Mouse (Mus musculus) heart, postnatal 10 days (tissue): ENCODE data around the gene Bloc1s3. TPM values are rescaled to one million over a fixed set of nuclear protein-coding genes. Genes with fewer than 3 reads are reported as not detected.

ENCODE experiments used
- DNase-seq, 2 experiments: peaks; one replicate each; pipeline ENCODE4 v3.0.0; 2021
- intact Hi-C: fragments of 180-260 bp; cut with DNase I; formaldehyde crosslinking; loops from one replicate; pipeline ENCODE4 v1.15.1; 2025
- total RNA-seq, 2 experiments: library from RNA; stranded (reverse); gene quantifications; 2 replicates each; pipeline ENCODE4 v1.2.3; 2021

Gene Bloc1s3
- total RNA-seq, 2 experiments from 2014 or later: 2.3 to 3.2 TPM

- DNase-seq: no peak
- intact Hi-C loops: no loop called here
Observed at GRCm38 (mm10) chr7:19486549-19486948, 21.6 kb downstream of the Bloc1s3 start.

DNA sequence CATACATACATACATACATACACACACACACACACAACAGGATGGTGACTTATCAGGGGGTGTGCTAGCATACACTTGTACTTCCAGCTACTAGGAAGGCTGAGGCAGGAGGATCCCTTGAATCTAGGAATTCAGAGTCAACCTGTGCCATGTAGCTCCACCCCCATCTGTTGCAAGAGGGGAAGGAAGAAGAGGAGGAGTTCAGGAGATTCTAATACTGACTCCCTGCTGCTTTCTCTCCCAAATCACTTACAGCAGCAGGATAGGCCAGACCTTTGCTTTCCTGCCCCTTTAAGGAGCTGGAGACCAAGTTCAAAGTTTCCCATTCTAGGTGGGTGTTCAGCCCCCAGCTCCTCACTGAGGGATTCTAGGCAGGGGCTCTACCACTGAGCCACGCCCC, 22.7 kb downstream of the Bloc1s3 start:
- no peak for DNase-seq
- intact Hi-C loops: no loop called here

GRCm38 (mm10) chr7:19483281-19483680, 24.9 kb downstream of the Bloc1s3 start:
- intact Hi-C loops: no loop called here
- DNase-seq: no peak

DNA sequence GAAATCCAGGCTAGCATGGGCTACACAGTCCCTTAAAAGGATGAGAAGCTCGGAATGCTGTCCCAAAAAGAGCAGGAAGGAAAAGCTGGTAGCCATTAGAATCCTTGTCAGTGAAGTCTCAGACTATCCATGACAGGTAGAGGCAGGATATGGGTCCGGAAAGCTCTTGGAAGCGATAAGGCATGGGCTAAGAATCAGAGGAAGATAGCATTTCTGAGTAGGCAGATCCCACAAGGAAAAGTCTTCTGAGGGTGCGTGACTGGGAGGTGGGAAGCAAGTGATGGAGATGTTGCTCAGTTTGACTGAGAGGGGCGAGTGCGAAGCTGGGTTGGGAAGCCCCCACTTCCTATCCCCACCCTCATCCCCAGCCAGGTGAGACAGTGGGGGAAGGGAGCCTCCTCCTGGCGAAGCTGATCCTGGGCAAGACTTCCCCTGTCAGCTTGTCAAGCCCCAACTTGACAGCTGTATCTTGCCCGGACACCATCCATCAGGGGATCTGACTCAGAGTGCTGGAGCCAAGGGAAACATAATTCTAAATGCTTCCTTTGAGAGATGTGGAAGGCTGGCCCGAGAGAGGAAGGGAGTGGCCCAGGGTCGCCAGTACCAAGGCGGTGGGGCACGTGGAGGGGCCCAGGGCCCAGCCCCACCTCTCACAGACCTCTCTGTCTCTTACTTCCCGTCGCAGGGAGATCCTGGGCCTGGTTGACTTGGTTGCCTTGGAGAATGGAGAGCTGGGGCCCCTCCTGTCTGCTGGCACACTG, 30.4 kb downstream of the Bloc1s3 start:
- intact Hi-C loops: no loop called here

GRCm38 (mm10) chr7:19477084-19477483, 31.1 kb downstream of the Bloc1s3 start:
- intact Hi-C loops: no loop called here

More for the DNA sequence above, 30.4 kb downstream of the Bloc1s3 start:
- no peak for DNase-seq

DNA sequence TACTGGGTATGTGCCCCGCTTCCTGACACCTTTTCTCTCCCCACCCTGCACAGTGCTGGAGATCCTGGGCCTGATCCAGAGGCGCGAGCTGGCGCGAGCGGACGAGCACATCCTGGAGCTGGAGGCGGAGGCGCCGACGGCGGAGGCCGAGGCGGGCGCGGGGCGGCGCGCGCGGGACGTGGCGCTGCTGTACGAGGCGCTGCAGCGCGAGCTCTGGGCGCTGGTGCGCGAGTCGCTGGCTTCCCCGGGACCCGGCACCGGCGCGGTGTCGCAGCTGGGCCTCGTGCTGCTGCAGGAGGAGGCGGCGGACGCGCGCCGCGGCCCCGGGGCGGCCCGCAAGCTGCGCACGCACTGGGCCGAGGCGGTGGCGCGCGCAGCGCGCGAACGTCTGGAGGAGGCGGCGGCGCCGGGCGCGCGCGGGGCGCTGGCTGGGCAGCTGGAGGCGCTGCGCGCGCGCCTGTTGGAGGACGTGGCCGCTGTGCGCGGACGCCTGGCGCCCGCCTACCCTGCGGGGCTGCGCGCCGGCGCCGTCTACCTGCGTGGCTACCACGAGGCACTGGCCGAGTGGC, 34.2 kb downstream of the Bloc1s3 start:
- peak; percentile 84 to 87 for DNase-seq
- intact Hi-C loops: loop anchor here (2.0 kb wide), 1 partner anchor 15 kb away; the partner anchor contains the start of gene Mark4

More at GRCm38 (mm10) chr7:19477084-19477483, 31.1 kb downstream of the Bloc1s3 start:
- DNase-seq: no peak

DNA sequence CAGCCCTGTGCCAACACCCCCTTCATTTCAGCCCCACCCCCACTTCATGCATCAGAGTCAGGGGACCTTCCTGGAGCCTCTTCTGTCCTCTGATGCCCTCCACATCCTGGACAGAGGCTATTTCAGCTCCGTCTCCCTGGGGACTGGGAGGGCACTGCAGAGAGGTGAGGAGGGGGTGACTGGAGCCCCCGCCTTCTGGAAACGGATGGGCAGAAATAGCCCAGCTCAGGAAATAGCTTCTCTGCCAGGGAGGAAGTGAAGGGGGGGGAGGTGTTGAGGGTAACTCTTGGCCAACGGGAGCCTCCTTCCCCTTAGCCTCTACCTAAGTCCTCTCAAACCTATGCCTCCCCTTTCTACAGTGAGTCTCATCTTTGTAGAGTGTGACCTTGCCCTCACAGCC, 35.8 kb downstream of the Bloc1s3 start:
- intact Hi-C loops: no loop called here
- no peak for DNase-seq

- no peak for DNase-seq
- intact Hi-C loops: no loop called here
Observed at GRCm38 (mm10) chr7:19470308-19470707, 37.9 kb downstream of the Bloc1s3 start.

GRCm38 (mm10) chr7:19469404-19469803, 38.8 kb downstream of the Bloc1s3 start:
- intact Hi-C loops: no loop called here

DNA sequence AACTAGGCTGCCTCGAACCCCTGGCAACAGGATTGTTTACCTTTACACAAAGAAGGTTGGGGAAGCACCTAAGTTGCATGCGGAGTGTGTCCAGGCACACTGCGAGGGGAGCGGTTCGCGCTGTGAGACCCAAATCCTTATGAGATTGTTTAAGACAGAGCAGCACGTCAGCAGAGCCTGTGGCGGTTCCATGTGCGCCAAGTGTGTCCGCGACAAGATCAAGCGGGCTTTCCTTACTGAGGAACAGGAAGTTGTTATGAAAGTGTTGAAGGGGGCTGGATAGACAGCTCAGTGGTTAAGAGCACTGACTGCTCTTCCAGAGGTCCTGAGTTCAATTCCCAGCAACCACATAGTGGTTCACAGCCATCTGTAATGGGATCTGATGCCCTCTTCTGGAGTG, 39.9 kb downstream of the Bloc1s3 start:
- DNase-seq: no peak
- intact Hi-C loops: no loop called here

More at GRCm38 (mm10) chr7:19469404-19469803, 38.8 kb downstream of the Bloc1s3 start:
- no peak for DNase-seq

GRCm38 (mm10) chr7:19467638-19468037, 40.5 kb downstream of the Bloc1s3 start:
- intact Hi-C loops: no loop called here
- no peak for DNase-seq

GRCm38 (mm10) chr7:19466602-19467145, 41.5 kb downstream of the Bloc1s3 start:
- no peak for DNase-seq
- intact Hi-C loops: no loop called here

DNA sequence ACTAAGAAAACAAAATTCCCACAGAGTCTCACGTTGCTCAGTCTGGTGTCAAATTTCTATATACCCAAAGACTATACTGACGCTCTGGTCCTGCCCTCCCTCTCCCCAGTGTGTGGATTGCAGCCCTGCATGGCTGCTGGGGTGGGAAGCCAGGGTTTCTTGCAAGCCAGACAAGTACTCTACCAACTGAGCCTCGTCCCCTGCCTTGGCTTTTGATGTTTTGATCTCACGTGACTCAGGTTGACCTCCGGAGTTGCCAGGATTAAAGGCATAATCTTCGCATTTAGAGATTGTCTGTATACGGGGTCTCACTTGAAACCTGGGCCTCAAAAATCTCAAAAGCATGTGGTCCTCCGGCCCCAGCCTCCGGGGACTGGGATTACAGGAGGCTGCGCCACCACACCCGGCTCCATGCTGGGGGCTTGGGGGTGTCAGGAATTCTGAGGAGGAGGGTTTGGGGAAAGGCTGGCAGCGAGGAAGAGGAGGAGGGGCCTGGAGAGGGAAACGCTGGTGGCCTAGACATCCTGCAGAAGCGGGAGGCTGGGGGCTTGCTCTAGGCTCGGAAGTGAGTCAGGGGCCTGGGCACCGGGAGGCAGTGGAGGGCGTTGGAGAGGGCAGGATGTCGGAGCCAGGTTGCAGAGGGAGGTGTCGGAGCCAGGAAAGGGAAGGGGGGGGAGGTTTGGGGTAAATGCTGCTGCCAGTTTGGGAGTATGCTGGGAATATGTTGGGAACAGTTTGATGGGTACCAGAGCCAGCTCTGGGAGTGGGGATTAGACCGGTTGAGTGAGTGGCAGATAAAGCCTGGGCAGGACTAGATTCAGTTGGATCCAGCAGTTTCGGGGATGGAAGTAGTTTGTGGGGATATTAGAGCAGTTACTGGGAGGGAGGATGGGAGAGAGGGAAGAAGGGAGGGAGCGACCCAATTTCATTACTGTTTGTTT, 43.5 kb downstream of the Bloc1s3 start:
- no peak for DNase-seq
- intact Hi-C loops: no loop called here

- intact Hi-C loops: no loop called here
- DNase-seq: no peak
Observed at GRCm38 (mm10) chr7:19462884-19463381, 45.2 kb downstream of the Bloc1s3 start, which contains the start of gene Exoc3l2. Gene Exoc3l2, plus strand, starts transcription at chr7:19463331.

DNA sequence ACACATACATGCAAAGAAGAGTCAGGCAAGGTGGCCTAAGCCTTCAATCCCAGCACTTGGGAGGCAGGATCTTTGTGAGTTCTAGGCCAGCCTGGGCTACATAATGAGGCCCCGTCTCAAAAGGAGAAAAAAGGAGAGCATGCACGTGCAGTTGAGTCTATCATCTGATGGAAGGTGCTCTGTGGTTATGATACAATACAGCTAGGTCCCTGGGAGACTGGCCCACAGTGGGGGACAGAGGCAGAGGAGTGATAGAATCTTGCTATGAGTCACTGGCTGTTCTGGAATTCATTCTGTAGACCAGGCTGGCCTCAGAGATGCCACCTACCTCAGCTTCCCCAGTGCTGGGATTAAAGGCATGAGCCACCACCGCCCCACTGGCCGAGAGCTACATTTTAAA, 45.7 kb downstream of the Bloc1s3 start:
- no peak for DNase-seq
- intact Hi-C loops: no loop called here

DNA sequence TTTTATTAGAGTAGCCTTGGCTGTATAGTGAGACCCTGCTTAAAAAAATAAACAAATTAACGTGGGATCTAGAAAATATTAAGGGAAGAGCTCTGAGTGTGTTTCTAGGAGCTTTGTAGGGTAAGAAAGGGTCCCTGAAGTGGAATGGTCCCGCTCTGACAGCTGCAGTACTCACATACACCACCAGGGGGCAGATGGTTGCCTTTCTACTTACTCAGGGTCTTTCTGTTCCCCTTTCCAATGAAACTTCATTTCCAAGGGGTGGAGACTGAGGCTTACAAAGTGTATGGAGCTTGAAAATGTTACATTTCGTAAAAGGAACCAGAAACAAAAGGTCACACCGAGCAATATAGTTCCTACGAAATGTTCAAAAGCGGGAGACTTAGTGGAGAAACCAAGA, 46.7 kb downstream of the Bloc1s3 start:
- intact Hi-C loops: no loop called here
- DNase-seq: peak; percentile 82 to 90

DNA sequence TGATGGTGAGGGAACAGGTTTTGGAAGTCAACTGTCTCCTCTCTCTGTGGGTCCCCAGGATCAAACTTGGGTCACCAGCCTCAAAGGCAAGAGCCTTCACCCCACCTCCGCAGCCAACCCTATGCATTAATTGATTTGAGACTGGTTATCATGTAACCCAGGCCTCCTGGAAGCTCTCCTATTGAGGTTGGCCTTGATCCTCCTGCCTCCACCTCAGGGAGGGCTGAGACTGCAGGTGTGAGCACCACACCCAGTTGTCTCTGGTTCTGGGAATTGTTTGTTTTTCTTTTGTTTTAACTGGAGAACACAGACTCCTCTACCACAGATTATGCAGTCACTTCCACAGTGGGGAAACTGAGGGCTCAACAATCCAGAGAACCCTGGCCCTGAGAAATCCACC, 47.7 kb downstream of the Bloc1s3 start:
- intact Hi-C loops: no loop called here
- no peak for DNase-seq

GRCm38 (mm10) chr7:19459144-19459870, 48.9 kb downstream of the Bloc1s3 start:
- DNase-seq: no peak
- intact Hi-C loops: loop anchor here (2.0 kb wide), 1 partner anchor 15 kb away; no protein-coding TSS in a partner anchor

DNA sequence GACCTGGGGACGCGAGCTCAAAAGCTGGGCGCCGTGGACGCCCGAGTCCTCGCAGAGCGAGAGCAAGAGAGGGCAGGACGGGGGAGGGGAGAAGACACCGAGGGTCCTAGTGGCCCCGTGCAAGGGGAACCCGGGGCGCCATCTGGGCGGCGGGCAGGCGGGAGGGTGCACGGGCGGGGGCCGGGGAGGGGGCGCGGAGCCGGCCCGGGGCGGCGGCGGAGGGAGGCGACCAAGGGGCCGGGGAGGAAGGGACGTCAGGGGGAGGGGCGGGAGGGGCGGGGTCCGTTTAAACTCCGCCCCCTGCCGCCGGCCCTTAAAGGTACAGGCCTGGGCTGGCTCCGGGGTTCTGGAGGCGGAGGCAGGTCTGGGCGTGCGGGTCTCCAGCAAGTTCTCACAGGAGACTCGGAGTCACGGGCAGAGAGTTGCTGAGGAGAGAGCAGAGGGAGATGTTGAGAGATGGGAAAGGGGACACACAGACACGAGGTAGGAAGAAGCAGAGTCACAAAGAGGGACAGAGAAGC, 49.5 kb downstream of the Bloc1s3 start, which contains the start of gene Mark4:
Gene Mark4, minus strand, starts transcription at position 231 of the 521 bp plus-strand sequence.
- intact Hi-C loops: loop anchor here (2.0 kb wide), 1 partner anchor 16 kb away; no protein-coding TSS in a partner anchor
- DNase-seq: peak; percentile 81 to 83
